Mouse (Mus musculus) hindbrain, embryonic 15.5 days (tissue): ENCODE data around the gene Mzt1. TPM values are rescaled to one million over a fixed set of nuclear protein-coding genes. Genes with fewer than 3 reads are reported as not detected.

Experiments
- ATAC-seq: fragments of 200-750 bp; cut with Nextera tagmentation; 2 replicates; pipeline ENCODE4 v1.8.0; 2017; ENCODE audit warnings: low read depth, moderate number of reproducible peaks, moderate TSS enrichment; ENCODE audit not compliant: low FRiP score
- H3K27ac ChIP-seq: fragments of 300-500 bp; sonication (generic); replicated peaks from 2 replicates; pipeline ENCODE4 v1.5.1; 2015; ENCODE audit warnings: mild to moderate bottlenecking, inconsistent platforms
- H3K27me3 ChIP-seq: fragments of 300-500 bp; sonication (generic); 2 replicates; pipeline ENCODE4 v1.6.1; 2015; ENCODE audit warnings: control low read depth, inconsistent platforms
- H3K36me3 ChIP-seq: fragments of 300-500 bp; sonication (generic); 2 replicates; pipeline ENCODE4 v1.6.1; 2015; ENCODE audit warnings: control low read depth, inconsistent platforms
- H3K4me1 ChIP-seq: fragments of 300-500 bp; sonication (generic); replicated peaks from 2 replicates; pipeline ENCODE4 v1.6.1; 2015; ENCODE audit warnings: control low read depth, inconsistent platforms
- H3K4me2 ChIP-seq: fragments of 300-500 bp; sonication (generic); 2 replicates; pipeline ENCODE4 v1.6.1; 2015; ENCODE audit warnings: moderate library complexity, mild to moderate bottlenecking, inconsistent platforms
- H3K4me3 ChIP-seq: fragments of 300-500 bp; sonication (generic); 2 replicates; pipeline ENCODE4 v1.5.1; 2015; ENCODE audit warnings: mild to moderate bottlenecking, inconsistent platforms
- H3K9ac ChIP-seq: fragments of 300-500 bp; sonication (generic); 2 replicates; pipeline ENCODE4 v1.6.1; 2015; ENCODE audit warnings: inconsistent platforms
- H3K9me3 ChIP-seq: fragments of 300-500 bp; sonication (generic); 2 replicates; pipeline ENCODE4 v1.6.1; 2016; ENCODE audit warnings: control low read depth, inconsistent platforms
- WGBS: fragments of 180-500 bp; shearing (Covaris S2); methylation state at CpG from one replicate; pipeline ENCODE4 v1.1.7; 2015; 5-methylcytosine and 5-hydroxymethylcytosine counted together
- polyA plus RNA-seq: library from polyadenylated mRNA; unstranded; fragments of >200 nt; fragmentation: Nextera tagmentation; extraction: Ambion mirVana; gene quantifications from 2 replicates; pipeline ENCODE4 v1.2.1, GENCODE M21; 2015

Gene Mzt1
- polyA plus RNA-seq, 1 experiment from 2014 or later = 99.5 TPM

DNA sequence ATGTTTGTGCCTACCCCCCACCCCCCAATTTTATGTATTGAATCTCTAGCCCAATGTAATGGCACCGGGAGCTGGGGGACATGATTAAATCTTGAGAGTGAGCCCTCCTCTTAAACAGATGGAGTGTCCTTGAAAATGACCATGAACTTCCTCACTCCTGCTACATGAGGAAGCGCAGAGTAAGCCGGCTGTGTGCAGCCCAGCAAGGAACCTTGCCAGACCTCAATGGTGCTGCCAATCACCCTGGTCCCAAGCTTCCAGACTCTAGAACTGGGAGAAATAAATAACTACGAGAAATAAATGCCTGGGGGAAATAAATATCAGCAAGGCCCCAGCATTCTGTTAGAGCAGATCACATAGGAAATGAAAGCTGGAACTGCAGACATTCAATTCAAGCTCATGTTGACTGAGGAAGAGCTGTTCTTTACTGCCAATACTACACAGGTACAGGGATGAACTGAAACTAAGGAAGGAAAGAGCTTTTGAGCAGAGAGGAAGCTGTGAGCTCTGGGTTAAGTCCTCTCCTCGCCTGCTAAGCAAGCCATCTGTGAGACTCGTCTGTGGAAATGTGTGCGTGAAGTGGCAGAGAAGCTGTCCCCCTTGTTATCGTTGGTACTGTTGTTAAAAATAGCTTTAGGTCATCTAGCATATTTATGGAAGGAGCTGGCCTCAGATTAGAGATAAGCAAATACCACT, 35.6 kb downstream of the Mzt1 start:
- H3K4me3 ChIP-seq = no peak overlapping the region
- 63% methylated on average over 8 of the region's 8 CpGs for WGBS
- no peaks in the 10 kb centered on the region for H3K36me3 ChIP-seq
- H3K27ac ChIP-seq = no peak overlapping the region
- H3K4me1 ChIP-seq = no peaks in the 10 kb centered on the region
- no peak overlapping the region for H3K4me2 ChIP-seq
- H3K9ac ChIP-seq = no peak overlapping the region
- H3K27me3 ChIP-seq = no peaks in the 10 kb centered on the region
- no peak for ATAC-seq
- no peaks in the 10 kb centered on the region for H3K9me3 ChIP-seq

- no peak within 1 kb of the TSS for H3K9ac ChIP-seq
- H3K4me1 ChIP-seq = no peaks in the 10 kb centered on the region
- H3K36me3 ChIP-seq = no peaks in the 10 kb centered on the region
- H3K4me2 ChIP-seq = no peak within 1 kb of the TSS
- no peaks in the 10 kb centered on the region for H3K27me3 ChIP-seq
- no peak for ATAC-seq
- H3K4me3 ChIP-seq = no peak within 1 kb of the TSS
- H3K27ac ChIP-seq = no peak within 1 kb of the TSS
- 0 out of 2 replicates have a peak, but pooled peaks cover 4% of the 10 kb centered on the region for H3K9me3 ChIP-seq
- 97% methylated on average over 7 of the region's 7 CpGs for WGBS
Observed at GRCm38 (mm10) chr14:98994218-98994617, 51.7 kb downstream of the Mzt1 start, which contains the start of gene Rpl36a-ps1. Gene Rpl36a-ps1, minus strand, starts transcription at chr14:98994318.

- Histone ChIP-seq H3K27me3 (no peaks in the 10 kb centered on the region), H3K27ac (no peak overlapping the region), H3K4me3 (no peak overlapping the region), H3K4me1 (no peaks in the 10 kb centered on the region), H3K4me2 (no peak overlapping the region), H3K36me3 (no peaks in the 10 kb centered on the region), H3K9ac (no peak overlapping the region), H3K9me3 (0 out of 2 replicates have a peak, but pooled peaks cover 4% of the 10 kb centered on the region)
- 87% methylated on average over 2 of the region's 2 CpGs for WGBS
- no peak for ATAC-seq
Observed at GRCm38 (mm10) chr14:98992482-98992881, 53.5 kb downstream of the Mzt1 start.

- H3K4me3 ChIP-seq = no peak overlapping the region
- no peak overlapping the region for H3K27ac ChIP-seq
- no peak for ATAC-seq
- H3K4me2 ChIP-seq = no peak overlapping the region
- no peaks in the 10 kb centered on the region for H3K27me3 ChIP-seq
- no peaks in the 10 kb centered on the region for H3K36me3 ChIP-seq
- no peaks in the 10 kb centered on the region for H3K9me3 ChIP-seq
- 77% methylated on average over 3 of the region's 3 CpGs for WGBS
- no peaks in the 10 kb centered on the region for H3K4me1 ChIP-seq
- H3K9ac ChIP-seq = no peak overlapping the region
Observed at GRCm38 (mm10) chr14:98990636-98991035, 55.3 kb downstream of the Mzt1 start.

DNA sequence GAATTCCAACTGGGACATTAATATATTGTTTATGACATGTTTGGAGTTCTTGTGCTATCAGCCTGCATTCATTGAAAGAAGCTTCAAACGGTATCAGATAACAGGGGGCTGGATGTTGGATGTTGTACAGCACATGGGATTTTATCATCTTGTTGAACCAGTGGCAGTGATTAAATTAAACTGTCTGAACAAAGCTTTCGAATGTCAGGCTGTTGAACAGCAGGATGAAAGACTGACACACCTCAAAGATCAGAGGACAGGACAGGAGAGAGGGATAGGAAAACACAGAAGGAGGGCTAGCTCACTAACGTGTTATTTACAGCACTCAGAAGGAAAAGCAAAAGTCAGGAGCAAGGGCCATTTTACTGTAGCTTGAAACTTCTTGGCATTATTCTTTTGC, 56.1 kb downstream of the Mzt1 start:
- H3K36me3 ChIP-seq = no peaks in the 10 kb centered on the region
- H3K27ac ChIP-seq = no peak overlapping the region
- ATAC-seq = no peak
- 48% methylated on average over 3 of the region's 3 CpGs for WGBS
- H3K27me3 ChIP-seq = no peaks in the 10 kb centered on the region
- no peaks in the 10 kb centered on the region for H3K4me1 ChIP-seq
- H3K4me2 ChIP-seq = no peak overlapping the region
- no peaks in the 10 kb centered on the region for H3K9me3 ChIP-seq
- H3K4me3 ChIP-seq = no peak overlapping the region
- no peak overlapping the region for H3K9ac ChIP-seq

Other genes with a start within 250 kb of the Mzt1 start
- 0.51 TPM in 1 of 2 replicates, not detected in the other for gene Rpl36a-ps1, start 51.8 kb downstream of the Mzt1 start, polyA plus RNA-seq
- 15.4 and 18.7 TPM in 2 replicates for gene Bora, start 88 bp upstream of the Mzt1 start, polyA plus RNA-seq
- gene Pibf1, start 53.3 kb upstream of the Mzt1 start, polyA plus RNA-seq = 17.1 TPM in 2 replicates
- 22.1 and 23.0 TPM in 2 replicates for gene Dis3, start 53.6 kb upstream of the Mzt1 start, polyA plus RNA-seq